Mouse (Mus musculus): ENCODE results near the gene Ripk4. TPM values are rescaled to one million over a fixed set of nuclear protein-coding genes. Genes with fewer than 3 reads are reported as not detected.

Ripk4 gene
- 0.15 TPM for total RNA-seq (2023)

DNA sequence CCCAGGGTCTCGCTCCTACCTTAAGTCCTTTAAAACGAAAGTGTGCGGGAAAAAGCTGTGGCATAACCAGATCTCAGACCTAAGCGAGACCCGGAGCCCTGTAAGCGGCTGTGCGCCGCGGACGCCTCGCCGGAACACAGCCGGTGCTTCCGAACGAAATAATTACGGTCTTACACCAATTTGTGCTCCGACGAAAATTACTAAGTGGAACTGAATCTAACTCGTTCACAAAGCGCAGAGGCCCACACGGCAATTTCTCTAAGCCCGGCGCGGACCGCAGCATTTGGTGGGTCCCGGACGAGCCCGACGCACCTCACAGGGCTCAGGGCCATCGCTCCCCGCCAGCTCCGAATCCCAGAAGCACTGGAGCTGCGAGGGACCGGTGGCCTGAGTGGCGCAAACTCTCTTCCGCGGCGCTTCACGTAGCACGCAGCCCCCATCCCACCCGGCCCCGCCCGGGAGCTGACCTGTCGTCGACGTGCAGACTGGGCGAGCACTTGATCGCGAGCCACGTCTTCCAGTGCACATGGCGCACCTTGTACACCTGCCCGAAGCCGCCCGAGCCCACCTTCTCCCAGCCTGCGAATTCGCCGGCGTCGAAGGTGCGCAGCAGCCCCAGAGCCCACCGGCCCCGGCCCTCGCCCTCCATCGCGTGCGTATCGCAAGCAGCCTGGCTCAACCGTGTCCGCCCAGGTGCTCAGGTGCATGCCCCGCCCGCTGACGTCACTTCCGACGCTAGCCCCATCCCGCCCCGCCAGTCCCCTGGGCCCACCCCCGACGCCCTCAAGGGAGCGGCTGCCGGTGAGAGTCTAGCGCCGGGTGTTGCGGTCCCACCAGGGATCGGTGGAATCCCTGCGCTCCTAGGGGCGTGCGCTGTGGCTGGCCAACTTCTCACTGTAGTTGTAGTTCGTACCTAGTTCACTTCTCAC is at the start of gene Ripk4:
Gene Ripk4 (minus strand): TSS at position 727 of the 929 bp plus-strand sequence.

Other genes with a start within 250 kb of the Ripk4 start
- gene Fam3b, start 249.0 kb downstream of the Ripk4 start, total RNA-seq (2023) = not detected
- not detected for gene Tmprss2, start 152.6 kb downstream of the Ripk4 start, total RNA-seq (2023)
- 31.4 TPM for gene Prdm15, start 88.1 kb upstream of the Ripk4 start, total RNA-seq (2023)
- 9.3 TPM for gene C2cd2, start 198.8 kb upstream of the Ripk4 start, total RNA-seq (2023)
- gene Zbtb21, start 198.8 kb upstream of the Ripk4 start, total RNA-seq (2023) = 112 TPM
- gene B230307C23Rik, start 233.5 kb upstream of the Ripk4 start, total RNA-seq (2023) = 21.2 TPM